Mouse (Mus musculus) hindbrain, embryonic 16.5 days (tissue): ENCODE results near the gene Mmp17. TPM values are rescaled to one million over a fixed set of nuclear protein-coding genes. Genes with fewer than 3 reads are reported as not detected.

Source experiments
- polyA plus RNA-seq: library from polyadenylated mRNA; unstranded; fragments of >200 nt; fragmentation: Nextera tagmentation; extraction: Ambion mirVana; gene quantifications from 2 replicates; pipeline ENCODE4 v1.2.1, GENCODE M21; 2015

Gene Mmp17
- polyA plus RNA-seq, 1 experiment from 2014 or later: 10.8 TPM

Other genes with a start within 250 kb of the Mmp17 start
- 42.1 and 47.7 TPM in 2 replicates for gene Sfswap, start 82.9 kb upstream of the Mmp17 start, polyA plus RNA-seq
- gene Zfp11, start 85.9 kb downstream of the Mmp17 start, polyA plus RNA-seq: 7.1 and 7.7 TPM in 2 replicates
- not detected in 2 replicates for gene Sept14, start 124.3 kb downstream of the Mmp17 start, polyA plus RNA-seq
- 171 and 176 TPM in 2 replicates for gene Mrps17, start 131.3 kb downstream of the Mmp17 start, polyA plus RNA-seq
- 96.4 and 98.7 TPM in 2 replicates for gene Nipsnap2, start 140.9 kb downstream of the Mmp17 start, polyA plus RNA-seq
- gene Psph, start 203.3 kb downstream of the Mmp17 start, polyA plus RNA-seq: 35.2 and 42.4 TPM in 2 replicates